Mouse (Mus musculus): Measurements from ENCODE around the gene Srrm3.

The Srrm3 gene

DNA sequence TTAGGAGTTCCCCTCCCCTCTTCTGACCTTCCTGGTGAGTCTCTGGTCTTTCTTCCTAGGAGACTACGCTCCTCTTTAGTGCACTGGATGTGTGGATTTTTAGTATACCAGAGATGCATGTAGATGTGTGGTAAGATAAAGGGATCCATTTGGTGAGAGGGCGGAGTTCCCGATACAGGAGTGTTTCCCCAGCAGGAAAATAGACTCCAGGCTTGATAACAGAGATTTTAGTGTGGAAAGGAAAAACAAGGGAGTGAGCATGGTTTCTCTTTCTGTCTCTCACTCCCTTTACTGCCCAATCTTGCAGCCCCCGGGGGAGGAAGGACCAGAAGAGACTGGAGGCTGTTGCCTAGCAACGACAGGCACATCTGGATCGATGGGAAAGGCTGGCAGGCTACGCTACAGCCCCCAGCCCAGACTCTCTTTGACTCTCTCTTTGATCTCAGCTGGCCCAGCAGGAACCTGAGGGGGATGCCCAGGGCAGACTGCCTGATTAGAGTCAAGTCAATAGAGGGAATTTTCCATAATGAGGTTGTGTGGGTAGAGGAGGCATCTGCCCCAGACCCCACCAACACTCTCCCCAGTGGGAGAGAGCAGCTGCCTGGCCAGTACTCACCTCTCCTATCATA, 15.7 kb downstream of the Srrm3 start:
- no peak for DNase-seq (ENCODE audit: low read depth, low spot score)

GRCm38 (mm10) chr5:135824517-135824916, 17.8 kb downstream of the Srrm3 start:
- no peak for DNase-seq (ENCODE audit: low read depth, low spot score)

- DNase-seq (ENCODE audit: low read depth, low spot score), result no peak
Measured at GRCm38 (mm10) chr5:135826225-135826624, 19.5 kb downstream of the Srrm3 start.

GRCm38 (mm10) chr5:135829381-135829780, 22.7 kb downstream of the Srrm3 start:
- no peak for DNase-seq (ENCODE audit: low read depth, low spot score)

- DNase-seq (ENCODE audit: low read depth, low spot score), result no peak
Measured at GRCm38 (mm10) chr5:135832729-135833128, 26.0 kb downstream of the Srrm3 start.

DNA sequence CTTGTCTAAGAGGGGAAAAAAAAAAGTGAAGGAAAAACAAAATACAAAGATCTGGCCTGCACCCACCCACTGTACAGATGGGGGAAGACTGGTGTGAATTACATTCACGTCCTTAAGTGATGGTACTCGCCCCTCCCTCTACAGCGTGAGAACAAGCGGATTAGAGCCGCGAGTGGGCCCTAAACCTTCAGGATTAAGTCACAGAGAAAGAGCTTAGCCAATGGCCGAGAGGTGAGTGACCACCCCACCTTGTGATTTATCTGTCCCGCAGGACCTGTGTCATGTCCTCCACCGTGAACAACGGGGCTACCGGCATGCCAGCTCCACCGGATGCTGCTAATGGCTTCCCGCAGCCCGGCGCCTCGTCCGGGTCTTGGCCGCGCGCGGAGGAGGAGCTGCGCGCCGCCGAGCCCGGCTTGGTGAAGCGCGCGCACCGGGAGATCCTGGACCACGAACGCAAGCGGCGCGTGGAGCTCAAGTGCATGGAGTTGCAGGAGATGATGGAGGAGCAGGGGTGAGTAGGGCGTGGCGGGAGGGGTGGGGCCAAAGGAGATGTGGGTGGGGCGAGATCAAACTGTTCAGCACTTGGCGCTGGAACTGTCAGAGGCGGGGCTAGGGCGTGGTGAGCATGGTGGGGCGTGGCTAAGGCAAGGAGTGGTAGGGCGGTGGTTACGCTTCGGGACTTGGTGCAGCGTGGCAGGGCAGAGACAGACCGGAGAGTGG, 28.2 kb downstream of the Srrm3 start:
- DNase-seq (ENCODE audit: low read depth, low spot score), result peak; percentile 77

- DNase-seq (ENCODE audit: low read depth, low spot score), result no peak
Measured at GRCm38 (mm10) chr5:135835492-135835858, 28.8 kb downstream of the Srrm3 start.

- no peak for DNase-seq (ENCODE audit: low read depth, low spot score)
Measured at GRCm38 (mm10) chr5:135835981-135836380, 29.3 kb downstream of the Srrm3 start.

- no peak for DNase-seq (ENCODE audit: low read depth, low spot score)
Measured at GRCm38 (mm10) chr5:135841651-135842050, 35.0 kb downstream of the Srrm3 start.

GRCm38 (mm10) chr5:135843418-135843817, 36.7 kb downstream of the Srrm3 start:
- no peak for DNase-seq (ENCODE audit: low read depth, low spot score)

GRCm38 (mm10) chr5:135845676-135846320, 39.1 kb downstream of the Srrm3 start:
- no peak for DNase-seq (ENCODE audit: low read depth, low spot score)

GRCm38 (mm10) chr5:135847460-135847859, 40.8 kb downstream of the Srrm3 start:
- DNase-seq (ENCODE audit: low read depth, low spot score), result no peak

DNA sequence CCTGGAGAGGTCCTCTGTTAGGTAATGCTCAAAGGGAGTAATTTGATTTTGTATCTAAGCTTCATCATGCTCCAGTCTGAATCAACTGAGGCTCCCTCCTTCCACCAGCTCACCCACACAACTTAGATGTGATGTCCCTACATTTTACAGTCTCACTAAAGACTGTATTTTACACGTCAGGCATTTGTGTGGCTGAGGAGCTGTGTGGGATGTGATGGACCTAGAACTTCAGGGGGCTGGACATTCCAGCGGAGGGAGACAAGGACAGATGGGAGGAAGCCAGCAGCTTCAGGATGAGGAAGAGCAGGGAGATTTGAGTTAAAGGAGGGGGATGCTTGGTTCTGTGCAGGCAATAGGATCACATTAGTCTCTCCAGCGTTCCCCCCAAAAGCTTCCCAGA, 41.2 kb downstream of the Srrm3 start:
- DNase-seq (ENCODE audit: low read depth, low spot score), result no peak

GRCm38 (mm10) chr5:135851024-135851423, 44.3 kb downstream of the Srrm3 start:
- no peak for DNase-seq (ENCODE audit: low read depth, low spot score)

- no peak for DNase-seq (ENCODE audit: low read depth, low spot score)
Measured at GRCm38 (mm10) chr5:135851481-135851880, 44.8 kb downstream of the Srrm3 start.

DNA sequence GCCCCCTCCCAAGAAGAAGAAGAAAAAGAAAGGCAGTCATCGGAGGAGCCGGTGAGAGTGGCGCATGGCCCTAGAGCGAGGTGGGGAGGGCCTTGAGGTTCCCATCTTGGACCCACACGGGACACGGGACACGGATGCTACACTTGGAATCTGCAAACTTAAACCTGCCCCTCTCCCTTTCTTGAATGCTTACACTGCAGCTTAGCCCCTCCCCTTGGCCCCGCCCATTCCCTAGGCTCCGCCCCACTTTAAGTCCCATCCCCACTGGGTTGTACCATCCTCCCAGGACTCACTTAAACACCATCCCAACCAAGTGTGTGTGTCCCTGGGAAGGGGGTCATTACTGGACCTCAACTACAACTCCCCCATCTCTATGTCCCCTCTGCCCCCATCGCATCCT, 45.7 kb downstream of the Srrm3 start:
- DNase-seq (ENCODE audit: low read depth, low spot score), result no peak

- no peak for DNase-seq (ENCODE audit: low read depth, low spot score)
Measured at GRCm38 (mm10) chr5:135853731-135854130, 47.0 kb downstream of the Srrm3 start.

DNA sequence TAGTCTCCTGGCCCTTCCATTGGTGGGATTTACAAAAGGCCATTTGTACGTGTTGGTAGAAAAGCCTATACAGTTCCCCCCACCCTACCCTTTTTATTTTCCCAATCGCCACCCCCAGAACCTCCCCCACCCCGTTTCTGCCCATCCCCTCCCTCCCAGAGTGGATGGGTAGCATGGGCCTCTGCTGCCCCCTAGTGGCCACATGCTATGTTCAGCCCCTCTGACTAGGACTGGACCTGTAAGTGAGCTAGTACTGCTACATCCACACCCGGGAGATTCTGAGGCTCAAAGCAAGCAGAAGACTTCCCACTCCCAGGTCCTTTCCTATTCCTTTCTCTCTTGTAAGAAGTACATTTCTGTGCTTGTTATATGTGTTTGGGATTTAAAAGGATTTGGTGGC, 48.5 kb downstream of the Srrm3 start:
- no peak for DNase-seq (ENCODE audit: low read depth, low spot score)

- DNase-seq (ENCODE audit: low read depth, low spot score), result no peak
Measured at GRCm38 (mm10) chr5:135866662-135867061, 60.0 kb downstream of the Srrm3 start.

DNA sequence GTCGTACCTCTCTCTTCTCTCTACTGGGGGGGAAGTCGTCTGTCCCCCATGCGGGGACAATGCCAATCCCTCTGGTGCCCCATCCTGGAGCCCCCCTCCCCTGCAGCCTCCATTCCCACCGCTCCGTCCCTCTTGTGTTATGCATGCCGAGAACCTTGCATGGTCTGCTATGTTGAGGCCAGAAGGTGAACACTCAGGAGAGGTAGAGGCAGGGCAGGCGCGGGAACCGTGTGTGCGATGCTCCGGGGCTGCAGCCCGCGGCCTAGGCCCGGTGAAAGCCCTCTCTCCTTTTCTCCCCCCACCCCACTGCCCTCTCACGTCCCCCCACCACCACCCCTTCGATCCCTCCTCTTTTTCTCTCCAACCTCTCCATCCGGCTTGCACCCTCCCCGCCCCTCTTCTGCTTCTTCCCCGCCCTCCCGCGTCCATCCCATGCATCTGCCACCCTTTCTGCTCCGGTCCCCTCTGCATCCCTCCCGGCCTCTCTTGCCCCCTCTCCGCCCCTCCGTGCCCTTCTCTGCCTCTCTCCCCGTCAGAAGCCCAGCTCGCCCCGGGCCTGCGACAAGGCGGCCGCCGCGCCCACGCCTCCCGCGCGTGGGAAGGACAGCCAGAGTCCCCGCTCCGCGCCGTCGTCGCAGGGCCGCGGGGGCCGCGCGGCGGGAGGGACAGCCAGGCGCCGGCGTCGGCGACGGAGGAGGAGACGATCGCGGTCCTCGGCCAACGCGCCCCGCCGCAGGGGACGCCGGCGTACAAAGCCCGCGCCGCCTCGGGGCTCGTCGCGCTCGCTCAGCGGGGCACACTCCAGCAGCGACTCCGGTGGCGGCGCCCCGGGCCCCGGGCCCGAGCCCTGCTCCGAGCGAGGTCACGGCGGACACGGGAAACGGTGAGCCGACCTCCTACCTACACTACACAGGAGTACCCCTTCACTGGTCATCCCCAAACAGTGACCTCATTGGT, 61.2 kb downstream of the Srrm3 start:
- DNase-seq (ENCODE audit: low read depth, low spot score), result no peak

- no peak for DNase-seq (ENCODE audit: low read depth, low spot score)
Measured at GRCm38 (mm10) chr5:135868653-135869052, 62.0 kb downstream of the Srrm3 start.

Measured in brain, embryonic 18.5 days (tissue).